Mouse (Mus musculus): ENCODE measurements around the gene Tle6.

DNA sequence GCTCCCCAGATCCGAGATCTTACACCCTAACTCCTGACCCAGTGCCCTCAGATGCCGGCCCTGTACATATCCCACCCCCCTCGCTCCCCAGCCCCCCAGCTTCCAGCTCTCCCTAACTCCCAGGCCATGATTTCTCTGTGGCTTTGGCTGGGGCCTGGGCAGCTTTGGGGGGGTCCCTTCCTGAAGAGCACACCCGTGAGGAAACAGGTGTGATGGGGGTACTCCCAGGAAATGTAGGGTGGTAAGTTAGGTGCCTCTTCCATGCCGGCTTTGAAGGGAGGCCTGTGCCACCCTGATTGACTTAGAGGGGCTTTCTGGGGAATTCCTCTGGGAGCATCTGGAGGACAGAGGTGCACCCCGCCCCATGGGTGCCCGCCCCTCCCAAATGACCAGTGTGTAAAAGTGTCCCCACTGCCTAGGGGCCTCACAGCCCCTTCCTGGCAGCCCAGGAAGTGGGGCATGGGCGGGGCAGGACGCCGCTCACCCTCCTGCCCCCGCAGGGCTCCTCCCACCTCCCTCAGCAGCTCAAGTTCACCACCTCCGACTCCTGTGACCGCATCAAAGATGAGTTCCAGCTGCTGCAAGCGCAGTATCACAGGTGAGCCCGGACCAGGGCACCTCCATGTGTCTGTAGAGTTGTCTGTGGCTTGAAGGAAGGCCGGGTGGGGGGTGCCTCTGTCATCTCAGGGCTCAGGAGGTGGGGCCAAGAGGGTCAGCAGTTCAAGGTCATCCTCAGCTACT is 40.0 kb downstream of the Tle6 start:
- TF ChIP-seq CTCF (IDR thresholded peaks at IDR 0.05; ENCODE audit: extremely low read depth, insufficient read depth, low read length) (no peak), POLR2A (IDR thresholded peaks at IDR 0.05; ENCODE audit: extremely low read depth, insufficient read depth, low read length) (no peak)

Measured in cortical plate, adult 2 months (tissue).